Mouse (Mus musculus): Measurements from ENCODE around the gene Trim39. TPM values are rescaled to one million over a fixed set of nuclear protein-coding genes. Genes with fewer than 3 reads are reported as not detected.

The Trim39 gene
- polyA plus RNA-seq, 1 experiment, result 5.1 TPM

GRCm38 (mm10) chr17:36272643-36273366 is 758 bp upstream of the Trim39 start:
- peak overlapping the region; percentile 47 for H3ac ChIP-seq (ENCODE audit: control insufficient read depth, insufficient read length, low read depth)
- peaks cover 55% of the 10 kb centered on the region for H3K36me3 ChIP-seq (ENCODE audit: control insufficient read depth, insufficient read depth)
- H3K79me3 ChIP-seq (ENCODE audit: low read depth), result peaks cover 50% of the 10 kb centered on the region
- TF ChIP-seq CEBPB (IDR thresholded peaks at IDR 0.05; ENCODE audit: low read depth) (no peak), MAX (IDR thresholded peaks at IDR 0.05) (no peak), MYOG (IDR thresholded peaks at IDR 0.05; ENCODE audit: control insufficient read depth, extremely low read depth, insufficient read length) (no peak), FOSL1 (IDR thresholded peaks at IDR 0.05; ENCODE audit: insufficient read depth, low read length, poor library complexity, severe bottlenecking) (no peak), MYOD1 (IDR thresholded peaks at IDR 0.05; ENCODE audit: control insufficient read depth, insufficient read length, low read depth) (no peak), USF1 (IDR thresholded peaks at IDR 0.05; ENCODE audit: low read depth) (no peak), CTCF (IDR thresholded peaks at IDR 0.05; ENCODE audit: control insufficient read depth, insufficient read depth, insufficient read length) (no peak)
- H3K4me3 ChIP-seq (ENCODE audit: insufficient read depth, poor library complexity, severe bottlenecking), result peak overlapping the region; percentile 80
- H3K79me2 ChIP-seq (ENCODE audit: control insufficient read depth, insufficient read depth), result peaks cover 76% of the 10 kb centered on the region
- no peaks in the 10 kb centered on the region for H3K27me3 ChIP-seq (ENCODE audit: control insufficient read depth, insufficient read depth, insufficient read length)

- no peaks in the 10 kb centered on the region for H3K27me3 ChIP-seq (ENCODE audit: control insufficient read depth, insufficient read depth, insufficient read length)
Observed at GRCm38 (mm10) chr17:36270956-36271585, 976 bp downstream of the Trim39 start.

GRCm38 (mm10) chr17:36265834-36266233 is 6.2 kb downstream of the Trim39 start:
- TF ChIP-seq MAX (IDR thresholded peaks at IDR 0.05) (no peak), MYOD1 (IDR thresholded peaks at IDR 0.05; ENCODE audit: control insufficient read depth, insufficient read length, low read depth) (no peak), MYOG (IDR thresholded peaks at IDR 0.05; ENCODE audit: control insufficient read depth, extremely low read depth, insufficient read length) (no peak), USF1 (IDR thresholded peaks at IDR 0.05; ENCODE audit: low read depth) (no peak), CEBPB (IDR thresholded peaks at IDR 0.05; ENCODE audit: low read depth) (no peak), CTCF (IDR thresholded peaks at IDR 0.05; ENCODE audit: control insufficient read depth, insufficient read depth, insufficient read length) (no peak), FOSL1 (IDR thresholded peaks at IDR 0.05; ENCODE audit: insufficient read depth, low read length, poor library complexity, severe bottlenecking) (no peak)
- no peak overlapping the region for H3ac ChIP-seq (ENCODE audit: control insufficient read depth, insufficient read length, low read depth)
- H3K36me3 ChIP-seq (ENCODE audit: control insufficient read depth, insufficient read depth), result peaks cover 66% of the 10 kb centered on the region
- H3K4me3 ChIP-seq (ENCODE audit: insufficient read depth, poor library complexity, severe bottlenecking), result no peak overlapping the region
- H3K79me2 ChIP-seq (ENCODE audit: control insufficient read depth, insufficient read depth), result peaks cover 11% of the 10 kb centered on the region
- H3K79me3 ChIP-seq (ENCODE audit: low read depth), result no peaks in the 10 kb centered on the region
- H3K27me3 ChIP-seq (ENCODE audit: control insufficient read depth, insufficient read depth, insufficient read length), result no peaks in the 10 kb centered on the region

More at GRCm38 (mm10) chr17:36270956-36271585, 976 bp downstream of the Trim39 start:
- peaks cover 40% of the 10 kb centered on the region for H3K79me3 ChIP-seq (ENCODE audit: low read depth)
- peak overlapping the region; percentile 84 for H3ac ChIP-seq (ENCODE audit: control insufficient read depth, insufficient read length, low read depth)
- H3K79me2 ChIP-seq (ENCODE audit: control insufficient read depth, insufficient read depth), result peaks cover 61% of the 10 kb centered on the region
- peak overlapping the region; percentile 80 for H3K4me3 ChIP-seq (ENCODE audit: insufficient read depth, poor library complexity, severe bottlenecking)
- TF ChIP-seq MYOD1 (IDR thresholded peaks at IDR 0.05; ENCODE audit: control insufficient read depth, insufficient read length, low read depth) (peak; percentile 24), CEBPB (IDR thresholded peaks at IDR 0.05; ENCODE audit: low read depth) (no peak), MAX (IDR thresholded peaks at IDR 0.05) (peak; percentile 20), USF1 (IDR thresholded peaks at IDR 0.05; ENCODE audit: low read depth) (no peak)
- H3K36me3 ChIP-seq (ENCODE audit: control insufficient read depth, insufficient read depth), result peaks cover 59% of the 10 kb centered on the region

- H3K36me3 ChIP-seq (ENCODE audit: control insufficient read depth, insufficient read depth), result peaks cover 77% of the 10 kb centered on the region
Observed at GRCm38 (mm10) chr17:36264273-36264925, 7.6 kb downstream of the Trim39 start.

GRCm38 (mm10) chr17:36261511-36262166 is 10.4 kb downstream of the Trim39 start:
- no peak for TF ChIP-seq MAX (IDR thresholded peaks at IDR 0.05)
- TF ChIP-seq CTCF (IDR thresholded peaks at IDR 0.05; ENCODE audit: control insufficient read depth, insufficient read depth, insufficient read length), result no peak
- TF ChIP-seq MYOG (IDR thresholded peaks at IDR 0.05; ENCODE audit: control insufficient read depth, extremely low read depth, insufficient read length), result no peak
- no peak for TF ChIP-seq MYOD1 (IDR thresholded peaks at IDR 0.05; ENCODE audit: control insufficient read depth, insufficient read length, low read depth)
- Histone ChIP-seq H3K36me3 (ENCODE audit: control insufficient read depth, insufficient read depth) (peaks cover 61% of the 10 kb centered on the region), H3K4me3 (ENCODE audit: insufficient read depth, poor library complexity, severe bottlenecking) (no peak overlapping the region), H3K79me2 (ENCODE audit: control insufficient read depth, insufficient read depth) (no peaks in the 10 kb centered on the region), H3ac (ENCODE audit: control insufficient read depth, insufficient read length, low read depth) (no peak overlapping the region), H3K27me3 (ENCODE audit: control insufficient read depth, insufficient read depth, insufficient read length) (no peaks in the 10 kb centered on the region), H3K79me3 (ENCODE audit: low read depth) (no peaks in the 10 kb centered on the region)

More at GRCm38 (mm10) chr17:36264273-36264925, 7.6 kb downstream of the Trim39 start:
- Histone ChIP-seq H3K27me3 (ENCODE audit: control insufficient read depth, insufficient read depth, insufficient read length) (no peaks in the 10 kb centered on the region), H3ac (ENCODE audit: control insufficient read depth, insufficient read length, low read depth) (no peak overlapping the region), H3K79me2 (ENCODE audit: control insufficient read depth, insufficient read depth) (no peaks in the 10 kb centered on the region), H3K79me3 (ENCODE audit: low read depth) (no peaks in the 10 kb centered on the region), H3K4me3 (ENCODE audit: insufficient read depth, poor library complexity, severe bottlenecking) (no peak overlapping the region)
- TF ChIP-seq FOSL1 (IDR thresholded peaks at IDR 0.05; ENCODE audit: insufficient read depth, low read length, poor library complexity, severe bottlenecking), result no peak

Measured in C2C12 (cell line).